Mouse (Mus musculus) lung, adult 2 months (tissue): ENCODE data around the gene Arntl.

Experiments used
- CTCF ChIP-seq: fragments of 200-500 bp; IDR thresholded peaks from 2 replicates; pipeline ENCODE4 v1.5.1; 2011; ENCODE audit warnings: mild to moderate bottlenecking, low read length, control low read depth; ENCODE audit not compliant: insufficient read depth
- POLR2A ChIP-seq: fragments of 200-500 bp; IDR thresholded peaks from 2 replicates; pipeline ENCODE4 v1.6.1; 2011; ENCODE audit warnings: low read depth, mild to moderate bottlenecking, control low read depth, low read length, borderline replicate concordance; ENCODE audit errors: extremely low read depth

GRCm38 (mm10) chr7:113261690-113262089, 54.4 kb downstream of the Arntl start:
- TF ChIP-seq POLR2A = no peak
- no peak for TF ChIP-seq CTCF
